Mouse (Mus musculus) liver, adult 2 months (tissue): Measurements from ENCODE around the gene Il1r1. TPM values are rescaled to one million over a fixed set of nuclear protein-coding genes. Genes with fewer than 3 reads are reported as not detected.

Source experiments
- DNase-seq: peaks from one replicate; pipeline ENCODE4 v3.0.0-alpha.2; 2011; ENCODE audit warnings: low read depth, low spot score; ENCODE audit errors: extremely low read depth
- H3K27ac ChIP-seq: fragments of 200-500 bp; replicated peaks from 2 replicates; pipeline ENCODE4 v1.5.1; 2012; ENCODE audit warnings: low read depth, mild to moderate bottlenecking, control low read depth, inconsistent platforms, low read length; ENCODE audit not compliant: insufficient read depth
- H3K27me3 ChIP-seq: fragments of 200-500 bp; 2 replicates; pipeline ENCODE4 v1.6.1; 2012; ENCODE audit warnings: mild to moderate bottlenecking, moderate library complexity, low read length, inconsistent platforms; ENCODE audit not compliant: control insufficient read depth, insufficient read depth
- H3K36me3 ChIP-seq: fragments of 200-500 bp; 2 replicates; pipeline ENCODE4 v1.6.1; 2012; ENCODE audit warnings: low read length, inconsistent platforms; ENCODE audit not compliant: control insufficient read depth, insufficient read depth
- H3K4me1 ChIP-seq: fragments of 200-500 bp; 2 replicates; pipeline ENCODE4 v1.6.1; 2011; ENCODE audit warnings: low read length; ENCODE audit not compliant: control insufficient read depth, insufficient read depth
- H3K4me3 ChIP-seq: fragments of 200-500 bp; 2 replicates; pipeline ENCODE4 v1.5.1; 2011; ENCODE audit warnings: low read depth, mild to moderate bottlenecking, control low read depth, low read length, moderate library complexity; ENCODE audit not compliant: insufficient read depth
- H3K79me2 ChIP-seq: fragments of 200-500 bp; 2 replicates; pipeline ENCODE4 v1.6.1; 2012; ENCODE audit warnings: inconsistent platforms, mild to moderate bottlenecking, low read length, moderate library complexity; ENCODE audit not compliant: control insufficient read depth, insufficient read depth
- H3K9ac ChIP-seq: fragments of 200-500 bp; 2 replicates; pipeline ENCODE4 v1.6.1; 2012; ENCODE audit warnings: low read depth, mild to moderate bottlenecking, control low read depth, inconsistent platforms, low read length
- CTCF ChIP-seq: fragments of 200-500 bp; IDR thresholded peaks from 2 replicates; pipeline ENCODE4 v1.5.1; 2011; ENCODE audit warnings: low read depth, low read length, control low read depth
- POLR2A ChIP-seq: fragments of 200-500 bp; IDR thresholded peaks from 2 replicates; pipeline ENCODE4 v1.6.1; 2011; ENCODE audit warnings: low read length, control low read depth; ENCODE audit not compliant: insufficient read depth; ENCODE audit errors: extremely low read depth
- WGBS: fragments of 180-500 bp; shearing (Covaris S2); methylation state at CpG from one replicate; pipeline ENCODE4 v1.1.7; 2018; 5-methylcytosine and 5-hydroxymethylcytosine counted together
- polyA plus RNA-seq: library from polyadenylated mRNA; depleted of rRNA; stranded (reverse); fragments of >200 nt; gene quantifications from 2 replicates; pipeline ENCODE4 v1.2.3, GENCODE M21; 2012
- total RNA-seq: library from RNA; depleted of rRNA; stranded (reverse); fragments of >200 nt; gene quantifications from 2 replicates; pipeline ENCODE4 v1.2.3, GENCODE M21; 2014

The Il1r1 gene
- total and polyA plus RNA-seq, 2 experiments: 5.5 to 16.0 TPM

GRCm38 (mm10) chr1:40223591-40223990 lies 1.3 kb upstream of the Il1r1 start:
- WGBS: 97% methylated on average over 2 of the region's 2 CpGs
- Histone ChIP-seq H3K36me3 (no peaks in the 10 kb centered on the region), H3K4me1 (peaks cover 22% of the 10 kb centered on the region), H3K9ac (no peak overlapping the region), H3K27ac (peak overlapping the region; percentile 23; the same call in 1 of the 2 replicates), H3K27me3 (no peaks in the 10 kb centered on the region), H3K79me2 (no peaks in the 10 kb centered on the region; the same call in 1 of the 2 replicates), H3K4me3 (no peak overlapping the region)
- DNase-seq: no peak
- TF ChIP-seq CTCF (no peak), POLR2A (no peak)

GRCm38 (mm10) chr1:40225580-40225979 lies 700 bp downstream of the Il1r1 start:
- H3K27ac ChIP-seq: peak overlapping the region; percentile 82
- no peak for TF ChIP-seq POLR2A
- no peak for TF ChIP-seq CTCF
- 0 out of 2 replicates have a peak, but pooled peaks cover 2% of the 10 kb centered on the region for H3K36me3 ChIP-seq
- H3K79me2 ChIP-seq: peaks cover 4% of the 10 kb centered on the region
- H3K9ac ChIP-seq: peak overlapping the region; percentile 68
- H3K4me1 ChIP-seq: peaks cover 34% of the 10 kb centered on the region
- WGBS: 7% methylated on average over 2 of the region's 2 CpGs
- peak overlapping the region; percentile 39 for H3K4me3 ChIP-seq
- H3K27me3 ChIP-seq: no peaks in the 10 kb centered on the region
- DNase-seq: peak; percentile 48

GRCm38 (mm10) chr1:40229033-40229432 lies 4.2 kb downstream of the Il1r1 start:
- Histone ChIP-seq H3K4me3 (no peak overlapping the region), H3K27me3 (no peaks in the 10 kb centered on the region), H3K27ac (peak overlapping the region; percentile 90), H3K4me1 (peaks cover 39% of the 10 kb centered on the region), H3K9ac (peak overlapping the region; percentile 62; the same call in 1 of the 2 replicates), H3K79me2 (peaks cover 30% of the 10 kb centered on the region), H3K36me3 (peaks cover 13% of the 10 kb centered on the region)
- WGBS: 29% methylated on average over 3 of the region's 3 CpGs
- TF ChIP-seq CTCF (no peak), POLR2A (no peak)
- DNase-seq: peak; percentile 90

- WGBS: 13% methylated on average over 3 of the region's 3 CpGs
- peaks cover 35% of the 10 kb centered on the region for H3K79me2 ChIP-seq
- H3K36me3 ChIP-seq: peaks cover 21% of the 10 kb centered on the region
- peaks cover 40% of the 10 kb centered on the region for H3K4me1 ChIP-seq
- peak; percentile 93 for DNase-seq
- peak overlapping the region; percentile 62 for H3K9ac ChIP-seq
- no peaks in the 10 kb centered on the region for H3K27me3 ChIP-seq
- TF ChIP-seq POLR2A: no peak
- no peak for TF ChIP-seq CTCF
- no peak overlapping the region for H3K4me3 ChIP-seq
- H3K27ac ChIP-seq: peak overlapping the region; percentile 90
Observed at GRCm38 (mm10) chr1:40229771-40230280, 4.9 kb downstream of the Il1r1 start.

- Histone ChIP-seq H3K79me2 (peaks cover 35% of the 10 kb centered on the region), H3K27me3 (no peaks in the 10 kb centered on the region), H3K4me3 (no peak overlapping the region), H3K36me3 (peaks cover 24% of the 10 kb centered on the region), H3K9ac (peak overlapping the region; percentile 47; the same call in 1 of the 2 replicates), H3K4me1 (peaks cover 42% of the 10 kb centered on the region), H3K27ac (peak overlapping the region; percentile 90)
- WGBS: 44% methylated on average over 7 of the region's 7 CpGs
- TF ChIP-seq CTCF (no peak), POLR2A (no peak)
- DNase-seq: no peak
Observed at GRCm38 (mm10) chr1:40230336-40230735, 5.5 kb downstream of the Il1r1 start.

- peaks cover 35% of the 10 kb centered on the region for H3K79me2 ChIP-seq
- no peak overlapping the region for H3K4me3 ChIP-seq
- 81% methylated on average over 3 of the region's 3 CpGs for WGBS
- DNase-seq: no peak
- H3K36me3 ChIP-seq: peaks cover 28% of the 10 kb centered on the region
- H3K27me3 ChIP-seq: no peaks in the 10 kb centered on the region
- no peak overlapping the region; the same call in 1 of the 2 replicates for H3K27ac ChIP-seq
- no peak for TF ChIP-seq CTCF
- H3K4me1 ChIP-seq: peaks cover 45% of the 10 kb centered on the region
- H3K9ac ChIP-seq: no peak overlapping the region
Observed at GRCm38 (mm10) chr1:40231116-40231515, 6.2 kb downstream of the Il1r1 start.
